Mouse (Mus musculus): ENCODE measurements around the gene Qprt. TPM values are rescaled to one million over a fixed set of nuclear protein-coding genes. Genes with fewer than 3 reads are reported as not detected.
"Not testable (repeated sequence)": the region's sequence is repeated elsewhere in the genome, so short reads cannot be mapped to it uniquely, and the experiment has no call there.

Qprt gene
- polyA plus RNA-seq, 2 experiments from 2014 or later = 9.2 to 11.7 TPM

GRCm38 (mm10) chr7:127093914-127094313 is 28.1 kb downstream of the Qprt start:
- no peak for ATAC-seq

GRCm38 (mm10) chr7:127091114-127091896 is 30.7 kb downstream of the Qprt start, which contains the start of gene AI467606:
AI467606 (plus strand) TSS chr7:127091359.
- peak; percentile 95 for ATAC-seq

GRCm38 (mm10) chr7:127090154-127091113 is 31.6 kb downstream of the Qprt start:
- no peak for ATAC-seq

- ATAC-seq = no peak
Measured at GRCm38 (mm10) chr7:127088901-127089845, 32.9 kb downstream of the Qprt start.

GRCm38 (mm10) chr7:127088083-127088482 is 33.9 kb downstream of the Qprt start:
- no peak for ATAC-seq

GRCm38 (mm10) chr7:127087278-127088010 is 34.6 kb downstream of the Qprt start, which contains the start of gene Zg16:
Zg16 (minus strand) TSS chr7:127087328.
- ATAC-seq = not testable (repeated sequence)

- not testable (repeated sequence) for ATAC-seq
Measured at GRCm38 (mm10) chr7:127085751-127086150, 36.3 kb downstream of the Qprt start.

GRCm38 (mm10) chr7:127084794-127085193 is 37.2 kb downstream of the Qprt start:
- ATAC-seq = no peak

- peak; percentile 63 for ATAC-seq
Measured at GRCm38 (mm10) chr7:127083689-127084088, 38.3 kb downstream of the Qprt start.

GRCm38 (mm10) chr7:127082995-127083394 is 39.0 kb downstream of the Qprt start:
- no peak for ATAC-seq

- ATAC-seq = no peak
Measured at GRCm38 (mm10) chr7:127082271-127082670, 39.8 kb downstream of the Qprt start.

- no peak for ATAC-seq
Measured at GRCm38 (mm10) chr7:127080045-127080444, 42.0 kb downstream of the Qprt start.

GRCm38 (mm10) chr7:127077692-127078091 is 44.3 kb downstream of the Qprt start:
- ATAC-seq = no peak

GRCm38 (mm10) chr7:127076188-127076587 is 45.8 kb downstream of the Qprt start:
- ATAC-seq = no peak

GRCm38 (mm10) chr7:127073221-127073620 is 48.8 kb downstream of the Qprt start:
- no peak for ATAC-seq

GRCm38 (mm10) chr7:127070871-127071413 is 51.1 kb downstream of the Qprt start:
- ATAC-seq = no peak

- no peak for ATAC-seq
Measured at GRCm38 (mm10) chr7:127066317-127066716, 55.7 kb downstream of the Qprt start.

GRCm38 (mm10) chr7:127065538-127065937 is 56.5 kb downstream of the Qprt start:
- ATAC-seq = no peak

All from activated CD4-positive, CD25-positive, alpha-beta regulatory T cell, adult 4 months (primary cell).